Mouse (Mus musculus): ENCODE measurements around the gene Mfsd14b.
A peak's percentile ranks its signal among the peaks of the same experiment; 100 is the strongest.

The Mfsd14b gene

DNA sequence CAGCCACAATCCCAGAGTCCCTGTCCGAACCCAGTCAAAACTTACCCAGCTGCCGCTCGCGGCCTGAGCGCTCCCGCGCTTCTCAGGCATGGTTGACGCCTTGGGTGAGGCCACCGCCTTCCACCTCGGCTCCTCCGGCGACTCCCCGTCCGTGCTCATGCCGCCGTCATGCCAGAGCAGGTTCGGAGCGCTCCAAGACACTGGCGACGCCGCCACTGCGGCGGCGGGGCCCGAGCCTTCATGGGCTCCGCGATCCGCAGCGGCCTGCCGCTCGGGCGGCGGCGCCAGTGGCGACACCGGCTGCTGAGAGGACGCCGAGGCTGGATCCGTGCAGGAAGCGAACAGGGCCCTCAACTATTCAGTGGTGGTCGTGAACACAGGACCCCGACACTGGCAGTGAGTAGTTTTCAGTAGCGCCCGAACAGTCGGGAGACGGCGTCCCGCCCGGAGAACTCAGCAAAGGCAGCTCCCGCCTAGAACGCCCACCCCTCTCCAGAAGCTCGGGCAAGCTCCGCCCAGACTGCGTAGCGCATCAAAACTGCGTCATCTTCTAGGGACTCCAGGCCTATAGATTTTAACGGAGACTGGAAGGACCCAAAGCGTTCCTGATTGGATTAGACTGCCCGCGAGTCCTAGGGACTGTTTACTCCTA, at the start of gene Mfsd14b:
TSS of gene Mfsd14b (minus strand) at position 517 of the 652 bp plus-strand sequence.
- DNase-seq (ENCODE audit: low read depth, low spot score), result peak; percentile 91

DNA sequence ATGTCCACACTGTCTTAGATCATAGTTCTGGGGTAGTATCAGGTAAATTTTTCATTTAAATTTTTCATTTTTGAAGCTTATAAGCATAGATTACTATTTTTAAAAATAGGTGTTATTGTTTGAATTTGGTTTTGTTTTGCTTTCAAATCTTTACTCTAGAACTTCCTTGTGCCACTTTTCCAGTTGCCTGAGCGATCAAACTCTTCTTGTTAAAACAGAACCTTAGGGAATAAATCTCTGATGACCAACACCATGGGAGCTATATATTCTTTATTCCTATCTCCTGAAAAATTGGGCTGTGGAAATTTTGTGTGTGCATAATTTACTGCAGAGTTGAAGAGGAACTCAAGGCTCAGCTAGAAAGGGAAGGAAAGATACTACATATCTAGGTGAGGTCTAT, 37.2 kb upstream of the Mfsd14b start, which contains the start of gene Olfr466:
TSS of gene Olfr466 (plus strand) at position 301 of the 400 bp plus-strand sequence.
- no peak for DNase-seq (ENCODE audit: low read depth, low spot score)

DNA sequence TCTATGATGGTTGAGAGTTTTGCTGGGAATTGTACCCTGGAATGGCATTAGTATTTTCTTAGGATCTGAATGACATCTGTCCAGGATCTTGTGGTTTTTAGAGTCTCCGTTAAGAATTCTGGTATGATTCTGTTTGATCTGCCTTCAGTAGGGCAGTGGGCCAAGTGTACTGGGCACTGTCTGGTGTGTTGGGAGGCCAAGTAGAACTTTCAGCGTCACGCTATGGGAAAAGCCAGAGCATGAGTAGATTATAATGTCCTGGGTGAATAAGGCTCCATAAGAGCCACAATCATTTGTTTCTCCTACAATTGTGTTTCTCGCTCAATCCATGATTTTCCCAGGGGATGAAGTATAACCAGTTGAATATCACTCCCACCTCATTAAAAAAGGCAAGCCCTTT, 25.0 kb upstream of the Mfsd14b start, which contains the start of gene Olfr465-ps1:
TSS of gene Olfr465-ps1 (plus strand) at position 301 of the 400 bp plus-strand sequence.
- DNase-seq (ENCODE audit: low read depth, low spot score), result no peak

DNA sequence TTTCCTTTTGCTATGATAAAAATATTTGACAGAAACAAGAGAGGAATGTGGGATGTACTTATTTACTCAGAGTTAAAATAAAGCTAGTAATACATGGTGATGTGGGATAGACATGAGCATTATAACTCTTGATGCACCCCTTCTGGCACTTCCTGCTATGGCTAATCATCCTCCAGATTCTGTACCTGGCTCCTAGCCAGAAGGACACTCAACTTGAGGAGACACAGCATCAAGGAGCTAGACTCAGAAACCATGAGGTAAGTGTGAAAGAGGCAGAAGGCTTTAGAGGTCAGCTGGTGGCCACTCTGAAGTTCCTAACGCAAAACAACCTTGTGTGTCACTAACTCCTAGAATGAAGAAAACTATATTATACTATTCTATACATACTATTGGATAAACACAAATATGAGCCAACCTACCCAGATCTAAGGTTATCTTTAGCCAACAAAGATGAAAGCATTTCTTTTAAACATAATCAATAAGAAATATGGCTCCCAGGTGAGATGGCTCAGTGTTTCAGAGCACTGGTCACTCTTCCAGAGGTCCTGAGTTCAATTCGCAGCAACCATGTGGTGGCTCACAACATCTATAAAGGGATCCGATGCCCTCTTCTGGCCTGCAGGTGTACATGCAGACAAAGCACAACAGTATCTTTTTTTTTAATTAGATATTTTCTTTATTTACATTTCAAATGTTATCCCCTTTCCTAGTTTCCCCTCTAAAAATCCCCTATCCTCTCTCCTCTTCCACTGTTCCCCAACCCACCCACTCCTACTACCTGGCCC, 14.5 kb upstream of the Mfsd14b start:
- DNase-seq (ENCODE audit: low read depth, low spot score), result peak; percentile 44

DNA sequence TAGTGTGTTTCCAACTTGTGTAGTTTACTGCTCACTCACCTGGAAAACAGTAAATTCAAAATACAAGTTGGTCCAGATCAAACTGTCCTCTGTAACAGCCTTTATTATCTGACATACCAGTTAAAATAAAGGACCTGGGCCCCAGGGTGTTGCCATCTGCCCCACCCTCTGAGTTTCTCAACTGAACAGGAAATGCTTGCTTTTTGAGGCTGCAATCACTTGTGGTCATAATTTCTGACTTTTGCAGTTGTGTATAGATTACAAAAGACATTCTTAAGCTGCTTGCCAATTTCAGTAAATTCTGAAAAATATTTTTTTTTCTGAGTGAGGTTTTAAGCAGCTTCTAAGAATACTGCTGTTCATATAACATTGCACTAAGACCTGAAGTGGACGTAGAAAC, 9.3 kb upstream of the Mfsd14b start:
- DNase-seq (ENCODE audit: low read depth, low spot score), result no peak

DNA sequence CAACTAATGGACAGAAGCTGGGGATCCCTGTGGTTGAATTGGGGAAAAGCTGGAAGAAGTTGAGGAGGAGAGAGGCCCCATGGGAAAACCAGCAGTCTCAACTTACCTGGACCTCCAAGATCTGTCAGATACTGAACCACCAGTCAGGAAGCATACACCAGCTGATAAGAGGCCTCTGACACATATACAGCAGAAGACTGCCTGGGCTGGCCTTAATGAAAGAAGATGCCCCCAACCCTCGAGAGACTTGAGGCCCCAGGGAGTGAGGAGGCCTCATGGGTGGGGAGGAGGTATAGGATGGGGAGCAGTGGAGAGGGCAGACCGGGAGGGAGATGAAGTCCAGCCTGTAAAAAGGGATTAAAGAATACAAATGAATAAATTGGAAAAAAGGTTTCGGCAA, 8.2 kb upstream of the Mfsd14b start:
- DNase-seq (ENCODE audit: low read depth, low spot score), result no peak

- DNase-seq (ENCODE audit: low read depth, low spot score), result no peak
Measured at GRCm38 (mm10) chr13:65113239-65113638, 464 bp upstream of the Mfsd14b start.

GRCm38 (mm10) chr13:65111961-65112360, 814 bp downstream of the Mfsd14b start:
- peak; percentile 76 for DNase-seq (ENCODE audit: low read depth, low spot score)

DNA sequence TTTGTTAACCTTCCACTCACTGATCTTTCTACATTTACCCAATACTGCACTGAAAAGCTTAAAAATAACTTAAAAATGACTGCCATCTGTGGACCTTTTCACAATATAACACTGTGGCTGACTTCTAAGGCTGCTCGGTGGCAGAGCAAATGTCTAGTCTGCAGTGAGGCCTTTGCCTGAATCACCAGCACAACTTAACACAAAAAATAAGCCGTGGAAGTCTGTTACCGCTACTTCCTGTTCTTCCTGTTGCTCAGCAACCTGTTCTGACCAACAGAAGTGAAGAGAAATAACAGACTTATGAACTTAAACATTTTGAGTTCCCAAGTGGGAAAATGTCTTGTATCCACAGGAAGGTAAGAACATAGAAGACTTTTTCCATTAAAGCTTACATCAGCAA, 11.5 kb downstream of the Mfsd14b start:
- no peak for DNase-seq (ENCODE audit: low read depth, low spot score)

GRCm38 (mm10) chr13:65100678-65101077, 12.1 kb downstream of the Mfsd14b start:
- DNase-seq (ENCODE audit: low read depth, low spot score), result no peak

DNA sequence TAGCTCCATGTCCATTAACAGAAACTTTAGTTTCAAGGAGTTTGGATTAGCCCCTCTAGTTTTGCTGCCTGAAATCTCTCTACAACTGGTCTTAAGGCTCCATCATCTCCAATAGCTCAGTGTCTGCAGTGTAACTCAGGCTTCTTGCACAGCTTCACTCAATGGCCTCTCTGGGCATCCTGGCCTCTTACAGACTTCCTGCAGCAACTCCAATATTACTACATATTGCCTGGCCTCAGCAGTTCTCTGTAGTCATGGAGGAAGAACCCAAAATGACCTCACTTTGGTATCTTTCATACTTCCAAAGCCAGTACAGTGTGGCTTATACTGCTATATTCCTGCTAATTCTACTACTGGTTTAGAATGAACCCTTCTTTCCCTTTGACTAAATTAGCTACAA, 15.8 kb downstream of the Mfsd14b start:
- DNase-seq (ENCODE audit: low read depth, low spot score), result no peak

DNA sequence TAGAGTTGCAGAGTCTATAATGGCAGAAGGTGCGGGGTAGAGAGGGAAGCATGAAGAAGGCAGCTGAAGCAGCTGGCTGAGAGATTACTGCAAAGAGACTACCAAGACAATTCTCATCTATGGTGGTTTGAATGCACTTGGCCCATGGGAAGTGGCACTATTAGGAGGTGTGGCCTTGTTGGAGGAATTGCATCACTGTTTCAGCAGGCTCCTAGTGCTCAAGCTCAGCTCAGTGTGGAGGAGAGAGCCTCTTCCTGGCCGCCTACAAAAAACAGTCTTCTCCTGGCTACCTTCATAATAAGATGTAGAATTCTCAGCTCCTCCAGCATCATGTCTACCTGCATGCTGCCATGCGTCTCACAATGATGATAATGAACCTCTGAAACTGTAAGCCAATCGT, 16.9 kb downstream of the Mfsd14b start:
- DNase-seq (ENCODE audit: low read depth, low spot score), result no peak

GRCm38 (mm10) chr13:65069969-65070368, 42.8 kb downstream of the Mfsd14b start:
- no peak for DNase-seq (ENCODE audit: low read depth, low spot score)

DNA sequence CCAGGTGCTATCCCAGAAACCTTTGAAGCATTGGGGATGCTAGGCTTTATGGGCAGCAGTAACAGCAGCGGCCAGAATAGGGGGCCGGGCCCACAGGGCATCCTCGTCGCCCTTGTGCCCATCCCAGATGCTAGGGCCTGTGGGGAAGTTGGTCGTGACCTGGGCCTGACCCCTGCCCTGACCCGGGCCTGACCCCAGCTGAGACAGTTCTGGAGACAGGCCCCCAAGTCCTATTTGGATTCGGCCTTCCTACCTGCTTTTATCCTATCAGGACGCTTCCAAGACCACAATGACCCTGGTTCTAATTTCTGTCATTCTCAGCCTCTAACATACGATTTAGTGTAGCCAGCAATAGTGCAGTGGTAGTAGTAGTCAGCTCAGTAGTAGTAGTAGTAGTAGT, 60.1 kb downstream of the Mfsd14b start, which contains the start of gene Prss47:
TSS of gene Prss47 (minus strand) at position 101 of the 400 bp plus-strand sequence.
- no peak for DNase-seq (ENCODE audit: low read depth, low spot score)

DNA sequence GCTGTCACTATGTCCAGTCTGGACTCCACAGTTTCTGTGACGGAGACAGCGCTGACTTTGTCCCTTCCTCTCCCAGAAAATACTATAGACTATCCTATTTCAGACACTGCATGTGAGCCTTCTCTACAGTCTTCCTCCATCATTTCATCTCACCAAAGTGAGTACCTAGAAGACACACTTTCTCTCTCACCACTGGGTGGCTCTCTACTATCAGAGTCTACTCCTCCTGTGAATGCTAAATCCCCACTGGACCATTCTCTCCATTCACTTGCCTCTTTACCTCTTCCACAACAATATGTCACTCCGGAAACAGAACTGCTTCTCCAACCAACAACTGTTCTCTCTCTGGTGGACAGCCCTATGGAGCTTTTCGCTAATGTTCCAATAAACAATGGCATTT, 77.7 kb downstream of the Mfsd14b start:
- peak; percentile 4 for DNase-seq (ENCODE audit: low read depth, low spot score)

- DNase-seq (ENCODE audit: low read depth, low spot score), result no peak
Measured at GRCm38 (mm10) chr13:65032758-65033157, 80.0 kb downstream of the Mfsd14b start, which contains the start of gene Spata31d1c. Spata31d1c (plus strand) TSS chr13:65033058.
